Mouse (Mus musculus): ENCODE measurements around the gene Foxn3.

The Foxn3 gene

GRCm38 (mm10) chr12:99408089-99408488 lies 155.3 kb downstream of the Foxn3 start:
- DNase-seq: no peak

GRCm38 (mm10) chr12:99407318-99407716 lies 156.1 kb downstream of the Foxn3 start:
- no peak for DNase-seq

DNA sequence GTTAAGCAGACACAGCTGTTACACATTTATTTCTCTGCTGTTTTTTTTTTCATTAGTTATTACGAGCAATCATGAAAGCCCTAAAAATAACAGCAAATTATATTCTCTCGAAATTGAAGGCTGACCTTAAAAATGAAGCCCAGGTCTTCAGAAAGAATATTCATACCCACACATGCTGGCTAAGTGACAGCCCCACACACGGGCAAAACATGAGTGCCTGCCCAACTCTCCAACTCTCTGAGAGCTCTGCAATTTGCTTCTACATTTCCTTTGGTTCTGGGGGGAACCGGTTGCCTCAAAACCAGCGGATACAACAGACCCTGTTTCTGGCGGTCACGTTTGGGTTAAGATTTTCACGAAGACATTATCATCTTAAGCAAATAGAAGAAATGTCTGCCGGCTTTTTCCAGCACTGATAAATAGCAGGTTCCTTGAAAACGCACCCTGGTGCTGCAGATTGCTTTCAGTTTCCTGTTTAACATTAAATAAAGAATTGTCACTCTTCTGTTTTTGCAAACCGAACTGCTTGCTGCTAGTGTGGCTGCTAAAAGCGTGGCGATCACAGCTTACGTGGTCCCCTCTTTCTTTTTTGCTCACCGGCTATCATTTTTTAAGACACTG lies 156.6 kb downstream of the Foxn3 start:
- no peak for DNase-seq

DNA sequence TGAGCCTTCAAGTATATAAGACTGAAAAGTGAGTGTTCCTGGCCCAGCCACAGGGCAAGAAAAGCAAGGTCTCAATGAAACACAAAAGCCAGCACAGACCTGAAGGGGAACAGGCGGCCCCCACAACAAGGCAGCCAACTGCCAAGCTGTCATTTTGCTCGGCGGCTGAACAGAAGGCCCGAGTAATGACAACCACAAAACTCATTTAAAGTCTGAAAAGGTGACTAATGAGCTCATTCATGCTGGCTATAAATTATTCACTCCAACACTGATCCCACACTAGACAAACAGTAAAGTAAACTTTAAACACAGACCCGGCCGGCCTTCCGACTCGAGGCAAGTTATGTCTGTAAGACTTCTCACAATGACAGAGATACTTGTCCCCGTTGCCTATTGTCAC lies 157.1 kb downstream of the Foxn3 start:
- no peak for DNase-seq

GRCm38 (mm10) chr12:99405401-99405800 lies 158.0 kb downstream of the Foxn3 start:
- no peak for DNase-seq

DNA sequence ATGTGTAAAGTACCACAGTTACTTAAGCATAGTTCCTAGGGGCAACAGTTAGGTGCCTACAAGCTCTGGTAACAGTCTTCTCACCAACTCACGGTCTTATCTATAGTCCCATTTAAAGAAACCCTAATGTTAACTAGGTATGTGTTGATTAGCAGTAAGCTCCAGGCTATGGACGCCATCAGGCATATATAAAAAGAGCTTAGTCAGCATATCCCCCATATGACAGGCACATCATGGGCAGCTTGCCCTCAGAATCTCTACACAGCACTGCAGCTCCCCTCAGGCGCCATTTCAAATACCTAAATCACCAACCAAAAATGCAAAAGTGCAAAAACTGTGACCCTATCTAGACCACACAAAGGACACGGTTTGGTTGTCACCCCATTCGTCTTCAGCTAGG lies 160.4 kb downstream of the Foxn3 start:
- DNase-seq: no peak

GRCm38 (mm10) chr12:99400907-99401306 lies 162.5 kb downstream of the Foxn3 start:
- DNase-seq: no peak

GRCm38 (mm10) chr12:99399575-99399974 lies 163.8 kb downstream of the Foxn3 start:
- DNase-seq: no peak

DNA sequence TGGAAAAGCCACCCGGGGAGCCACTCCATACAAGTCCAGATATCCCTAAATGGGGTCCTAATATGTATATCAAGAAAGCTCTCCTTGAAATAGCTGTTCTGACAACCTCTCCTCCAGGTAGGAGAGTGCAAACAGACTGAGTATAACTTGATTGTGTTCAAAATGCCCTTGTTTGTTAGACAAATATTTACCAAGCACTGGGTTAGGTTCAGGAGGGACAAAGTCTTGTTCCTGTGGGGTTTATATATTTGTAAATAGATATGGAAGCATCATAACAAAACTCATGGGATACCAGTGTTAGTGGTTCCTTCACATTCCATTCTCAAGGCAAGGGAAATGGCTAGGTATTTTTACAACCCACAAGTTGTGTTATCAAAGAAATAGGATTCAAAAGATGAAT lies 166.9 kb downstream of the Foxn3 start:
- DNase-seq: no peak

- no peak for DNase-seq
Measured at GRCm38 (mm10) chr12:99395082-99395481, 168.3 kb downstream of the Foxn3 start.

DNA sequence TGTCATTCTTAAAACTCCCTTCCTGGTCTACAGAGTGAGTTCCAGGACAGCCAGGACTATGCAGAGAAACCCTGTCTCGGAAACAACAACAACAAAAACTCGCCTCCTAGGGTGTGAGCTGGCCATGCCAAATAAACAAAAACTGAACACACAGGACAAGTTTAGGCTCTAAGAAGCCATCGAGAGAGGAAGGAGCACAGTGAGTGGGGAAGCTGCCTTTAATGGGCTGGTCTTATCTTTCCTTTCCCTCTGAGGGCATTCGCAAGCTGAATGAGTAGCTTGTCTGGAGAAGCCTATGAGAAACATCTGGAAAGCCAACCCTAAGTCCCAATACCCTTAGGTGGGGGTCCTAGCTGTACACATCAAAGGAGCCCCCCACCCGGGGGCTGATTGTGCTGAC lies 168.7 kb downstream of the Foxn3 start:
- no peak for DNase-seq

GRCm38 (mm10) chr12:99393867-99394630 lies 169.3 kb downstream of the Foxn3 start:
- DNase-seq: no peak

DNA sequence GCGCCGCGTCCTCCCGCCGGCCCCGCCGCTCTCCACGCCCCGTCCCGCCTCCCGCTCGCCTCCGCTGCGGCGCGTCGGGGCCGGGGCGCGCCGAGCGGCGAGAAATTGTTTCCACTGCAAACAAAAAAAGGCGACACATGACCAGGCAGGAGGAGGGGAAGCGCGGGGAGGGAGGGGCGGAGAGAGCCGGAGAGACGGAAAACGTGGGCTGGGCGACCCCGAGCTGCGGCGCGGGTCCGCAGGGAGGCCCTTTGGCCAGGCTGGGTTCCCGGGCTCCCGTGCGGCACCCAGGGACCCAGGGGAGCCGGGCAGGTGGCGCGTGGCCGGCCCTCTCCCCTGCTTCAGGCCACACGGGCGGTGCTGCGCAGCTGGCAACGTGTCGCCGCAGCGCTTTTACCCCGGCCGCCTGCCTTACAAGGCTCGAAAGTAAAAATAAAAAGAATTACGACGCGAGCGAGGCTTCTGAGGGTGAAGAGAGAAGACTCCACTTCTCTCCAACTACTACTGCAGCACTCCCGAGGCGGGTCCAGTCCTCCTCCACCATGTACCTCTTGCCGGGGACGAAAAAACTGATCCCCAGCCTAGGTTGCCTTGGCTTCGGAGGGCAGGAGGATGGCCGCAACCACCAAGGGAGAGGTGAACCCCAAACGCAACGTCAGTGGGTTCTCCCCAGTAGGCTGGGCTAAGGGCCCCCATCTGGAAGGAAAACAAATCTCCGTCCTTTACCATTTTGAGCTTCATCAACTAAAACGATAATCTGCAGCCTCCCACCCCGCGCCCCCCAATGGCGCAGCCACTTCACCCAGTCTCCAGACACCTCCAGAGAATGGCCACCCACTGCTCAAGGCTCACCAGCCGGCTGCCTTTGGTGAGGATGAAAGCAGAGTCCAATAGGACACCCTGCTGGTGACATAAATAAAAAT lies 170.2 kb downstream of the Foxn3 start:
- peak; percentile 89 for DNase-seq

- DNase-seq: peak; percentile 99
Measured at GRCm38 (mm10) chr12:99391942-99392880, 171.2 kb downstream of the Foxn3 start.

GRCm38 (mm10) chr12:99390429-99390828 lies 173.0 kb downstream of the Foxn3 start:
- no peak for DNase-seq

DNA sequence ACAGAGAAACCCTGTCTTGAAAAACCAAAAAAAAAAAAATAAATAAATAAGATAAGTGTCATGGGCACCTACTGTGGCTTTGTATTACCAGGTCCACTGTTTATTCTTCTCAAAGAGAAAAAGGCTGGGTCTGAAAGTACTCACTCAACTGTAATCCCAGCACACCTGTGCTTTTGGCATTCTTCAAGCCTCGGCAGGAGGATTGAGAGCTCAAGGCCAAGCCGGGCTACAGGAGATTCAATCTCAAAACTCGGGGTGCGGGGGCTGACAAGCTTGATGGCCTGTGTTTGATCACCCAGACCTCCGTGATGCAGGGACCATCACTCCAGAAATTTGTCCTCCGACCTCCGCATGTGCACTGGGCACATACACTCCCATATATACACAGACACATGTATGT lies 174.1 kb downstream of the Foxn3 start:
- DNase-seq: no peak

DNA sequence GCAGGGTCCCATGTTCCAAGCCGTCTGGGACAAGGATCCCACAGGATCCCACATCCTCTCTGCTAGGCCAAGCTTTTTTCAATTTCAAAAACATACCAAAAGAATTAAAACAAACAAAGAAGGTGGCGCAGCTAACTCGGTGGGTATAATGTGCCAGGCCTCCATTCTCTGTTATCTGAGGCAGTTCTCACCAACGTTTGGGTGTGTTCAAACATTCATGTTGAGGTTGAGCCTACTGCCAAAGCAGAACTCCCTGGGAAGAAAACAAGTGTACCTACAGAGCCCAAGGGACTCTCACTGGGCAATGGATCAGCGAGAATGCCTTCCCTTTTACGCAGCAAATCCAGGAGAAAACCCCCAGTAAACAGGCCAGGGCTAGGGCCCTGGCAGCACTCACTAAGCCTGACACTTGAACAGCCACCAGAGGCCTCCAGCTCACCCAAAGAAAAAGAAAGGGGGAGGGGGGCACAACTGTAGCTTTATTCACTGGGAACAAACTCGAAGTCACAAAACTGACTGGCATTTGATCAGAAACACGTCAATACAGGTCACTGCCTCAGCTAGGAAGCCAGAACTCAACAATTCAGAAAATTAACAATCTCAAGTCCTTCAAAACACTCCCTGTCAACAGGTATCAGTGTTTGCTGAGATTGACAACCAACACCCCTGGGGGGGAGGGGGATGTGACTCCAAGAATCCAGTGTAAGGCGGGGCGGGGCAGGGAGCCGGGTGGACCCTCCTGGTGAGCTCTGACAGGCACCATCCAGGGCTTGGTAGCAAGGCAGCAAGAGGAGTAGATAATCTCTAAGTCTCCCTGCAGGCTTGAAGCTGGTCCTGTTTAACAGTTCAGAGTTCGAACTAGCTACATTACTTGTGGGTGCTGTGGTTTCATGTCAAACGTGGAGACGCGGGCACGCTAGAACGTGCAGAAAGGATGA lies 177.2 kb downstream of the Foxn3 start:
- DNase-seq: no peak

DNA sequence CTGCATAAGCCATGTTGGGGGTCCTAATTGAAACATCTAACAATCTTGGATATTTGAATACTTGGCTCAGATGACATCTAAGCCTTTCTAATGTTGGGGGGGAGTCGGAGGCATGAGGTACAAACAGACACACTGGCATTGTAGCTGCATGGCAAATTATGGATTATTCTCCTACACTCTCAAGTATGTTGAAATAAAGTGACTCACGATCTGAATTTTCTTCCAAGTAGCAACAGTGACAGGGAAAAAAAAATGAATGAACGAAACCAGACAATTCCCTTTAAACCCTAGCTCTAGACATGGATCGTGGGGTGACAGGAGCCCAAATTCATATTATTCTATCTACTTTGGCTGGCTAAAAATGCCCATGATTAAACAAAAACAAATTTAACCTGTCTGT lies 178.3 kb downstream of the Foxn3 start:
- DNase-seq: no peak

DNA sequence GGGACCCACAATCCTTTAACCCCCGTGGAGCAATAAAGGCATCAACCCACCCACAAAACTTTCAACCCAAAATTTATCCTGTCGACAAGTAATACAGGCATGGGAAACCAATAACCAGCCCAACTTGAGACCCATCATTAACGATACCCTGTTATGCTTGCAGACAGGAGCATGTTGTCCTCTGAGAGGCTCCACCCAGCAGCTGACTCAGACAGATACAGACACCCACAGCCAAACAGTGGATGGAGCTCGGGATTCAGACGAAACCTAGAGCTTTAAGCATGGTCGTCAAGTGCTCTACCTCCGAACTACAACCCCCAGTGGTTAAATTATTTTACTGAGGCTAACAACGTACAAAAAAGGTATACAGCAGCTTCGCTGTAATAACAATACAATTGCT lies 182.1 kb downstream of the Foxn3 start:
- DNase-seq: no peak

DNA sequence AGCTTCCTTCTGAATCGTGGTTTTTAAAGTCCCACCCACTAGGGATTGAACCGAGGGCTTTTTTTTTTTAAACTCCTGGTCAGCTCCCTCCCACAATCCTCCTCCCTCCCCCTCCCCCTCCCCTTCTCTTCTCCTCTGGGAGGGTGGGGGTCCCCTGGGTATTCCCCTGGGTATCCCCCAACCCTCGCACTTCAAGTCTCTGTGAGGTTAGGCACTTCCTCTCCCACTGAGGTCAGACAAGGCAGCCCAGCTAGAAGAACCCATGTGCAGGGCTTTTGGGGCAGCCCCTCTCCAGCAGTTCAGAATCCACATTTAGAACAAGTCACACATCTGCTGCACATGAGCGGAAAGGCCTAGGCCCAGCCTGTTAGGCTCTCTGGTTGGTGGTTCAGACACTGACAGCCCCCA lies 182.5 kb downstream of the Foxn3 start:
- DNase-seq: no peak

- no peak for DNase-seq
Measured at GRCm38 (mm10) chr12:99380124-99380523, 183.3 kb downstream of the Foxn3 start.
